ENCODE assay signal across 13 mouse cellular contexts in the genomic region with DNA sequence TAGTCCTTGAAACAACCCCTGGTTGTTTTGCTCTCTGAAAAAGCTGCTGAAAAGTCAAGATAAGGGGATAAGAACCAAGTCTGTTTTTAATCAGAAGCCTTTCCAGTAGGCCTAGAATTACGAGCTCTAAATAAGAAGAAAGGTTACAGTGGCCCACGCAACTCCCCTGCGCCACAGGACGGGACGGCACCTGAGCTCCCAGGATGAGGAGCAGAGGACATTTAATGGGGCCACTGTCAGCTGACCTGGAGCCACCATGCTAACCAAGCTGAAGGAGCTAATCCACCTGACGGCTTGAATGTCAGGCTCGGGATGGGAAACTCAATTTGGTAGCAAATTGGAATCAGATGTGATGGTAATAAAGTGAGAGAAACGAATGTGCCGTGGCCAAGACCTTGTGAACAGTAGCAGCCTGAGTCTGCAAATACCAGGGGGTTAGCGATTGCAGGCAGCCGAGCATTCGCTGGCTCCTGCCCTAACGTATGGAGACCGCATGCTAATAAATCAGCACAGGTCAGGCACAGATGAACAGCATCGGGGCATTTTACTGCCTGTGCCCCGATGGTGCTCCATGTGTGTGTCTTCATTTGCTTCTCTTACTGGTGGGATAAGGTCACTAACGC.
DNase-seq lines count a peak whose midpoint lies in the region; ATAC-seq lines count a peak whose summit lies in the region.
"Had no signal": no experiment of that assay in that cellular context is flagged by ENCODE, and none has a peak within 500 bp of the region (broad histone marks: within the 10 kb centered on the region; RNA-seq: fewer than 3 reads in every experiment).

No protein-coding gene starts in this region.

- H3K27ac ChIP-seq in kidney, embryonic 14.5 days (ENCODE audit: low read depth, low read length): no peak overlapping the region
- H3K27ac ChIP-seq: forebrain, embryonic 13.5 days; lung, embryonic 15.5 days had no signal

- H3K9me3 ChIP-seq in kidney, embryonic 14.5 days (ENCODE audit: control insufficient read depth, low read length): no peaks in the 10 kb centered on the region
- H3K9me3 ChIP-seq: forebrain, embryonic 13.5 days; lung, embryonic 15.5 days had no signal

- WGBS in kidney, embryonic 14.5 days: 18% methylated on average over 17 of the region's 17 CpGs

- DNase-seq in kidney, adult 8-10 months: no peak
- peak; percentile 56 for DNase-seq in embryo, embryonic 11.5 days (ENCODE audit: low read depth, low spot score)
- DNase-seq in forelimb bud, embryonic 11.5 days (ENCODE audit: low read depth, low spot score): peak; percentile 90
- peak; percentile 84 for DNase-seq in mesoderm, embryonic 11.5 days (ENCODE audit: low read depth, low spot score)
- DNase-seq in lung, adult 18-20 months: no peak
- no peak for DNase-seq in adrenal gland, postnatal 25 days
- DNase-seq: gastrocnemius, postnatal 10 days had no signal

- peak; percentile 32; the same call in 1 of the 2 replicates for ATAC-seq in kidney, embryonic 14.5 days (ENCODE audit: low FRiP score, low TSS enrichment)
- ATAC-seq in megakaryocyte-erythroid progenitor cell, adult 5-6 weeks (replicated peaks; ENCODE audit: low FRiP score, low TSS enrichment, poor library complexity, severe bottlenecking): no peak
- ATAC-seq: forebrain, embryonic 13.5 days; intestine, postnatal 0 days; Patski had no signal

- no peak overlapping the region for H3K4me2 ChIP-seq in kidney, embryonic 14.5 days (replicated peaks; ENCODE audit: low read depth, low read length)
- H3K4me2 ChIP-seq: forebrain, embryonic 13.5 days; lung, embryonic 15.5 days had no signal

- H3K4me1 ChIP-seq in kidney, embryonic 14.5 days (ENCODE audit: control insufficient read depth, insufficient read depth, low read length): peaks cover 17% of the 10 kb centered on the region

- H3K4me3 ChIP-seq in kidney, embryonic 14.5 days (ENCODE audit: low read length): no peak overlapping the region
- H3K4me3 ChIP-seq: forebrain, embryonic 13.5 days; lung, embryonic 15.5 days had no signal

- H3K27me3 ChIP-seq in kidney, embryonic 14.5 days (ENCODE audit: control insufficient read depth, insufficient read depth, low read length): no peaks in the 10 kb centered on the region
- H3K27me3 ChIP-seq: forebrain, embryonic 13.5 days; lung, embryonic 15.5 days; Patski had no signal

- no peaks in the 10 kb centered on the region for H3K36me3 ChIP-seq in kidney, embryonic 14.5 days (ENCODE audit: control insufficient read depth, insufficient read depth, low read length)
- H3K36me3 ChIP-seq: lung, embryonic 15.5 days had no signal

- H3K9ac ChIP-seq in kidney, embryonic 14.5 days (ENCODE audit: low read depth, low read length): 0 out of 2 replicates have a peak overlapping the region, but pooled peaks have one; percentile 1
- H3K9ac ChIP-seq: forebrain, embryonic 13.5 days; lung, embryonic 15.5 days had no signal

Comparison
In these comparisons a context has a peak if more than half of its experiments do, and no peak if none do; other contexts are left out.
1. DNase-seq: peak in embryo, embryonic 11.5 days (single experiment), forelimb bud, embryonic 11.5 days (single experiment) and mesoderm, embryonic 11.5 days (single experiment); none in kidney, adult 8-10 months (0 of 2), lung, adult 18-20 months (0 of 2) and adrenal gland, postnatal 25 days (single experiment).